Mouse (Mus musculus): ENCODE measurements around the gene Gm11492.

DNA sequence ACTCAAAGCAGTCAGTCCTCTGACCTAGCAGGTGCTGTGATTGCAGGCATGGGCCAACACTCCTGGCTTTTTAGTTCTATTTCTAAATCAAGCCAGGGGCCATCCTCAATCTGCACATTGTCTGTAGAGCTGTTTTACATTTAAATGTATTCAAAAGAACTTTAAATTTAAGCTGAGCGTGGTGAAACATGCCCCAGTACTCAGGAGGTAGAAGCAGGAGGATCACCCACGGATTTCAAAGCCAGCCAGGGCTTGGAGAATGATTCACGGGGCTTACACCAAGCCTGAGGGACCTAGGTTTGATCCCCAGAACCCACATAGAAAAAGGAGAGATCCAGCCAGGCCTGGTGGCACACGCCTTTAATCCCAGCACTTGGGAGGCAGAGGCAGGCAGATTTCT lies 13.1 kb upstream of the Gm11492 start:
- TF ChIP-seq CTCF (IDR thresholded peaks at IDR 0.05; ENCODE audit: low read depth): no peak
- no peak for TF ChIP-seq EP300 (IDR thresholded peaks at IDR 0.05; ENCODE audit: low read depth)

All from liver, postnatal 0 days (tissue).